Mouse (Mus musculus) monocyte, adult 2 months (primary cell): ENCODE measurements around the gene Cd300ld5.
"Not testable (repeated sequence)": the region's sequence is repeated elsewhere in the genome, so short reads cannot be mapped to it uniquely, and the experiment has no call there.

ENCODE experiments used
- DNase-seq, 2 experiments: peaks; one replicate each; pipeline ENCODE4 v3.0.0; 2022; ENCODE audit warnings: low spot score in 2 of 2, low read depth in 1 of 2

Cd300ld5 gene

GRCm38 (mm10) chr11:115049282-115049895 is 11.8 kb upstream of the Cd300ld5 start:
- no peak for DNase-seq

DNA sequence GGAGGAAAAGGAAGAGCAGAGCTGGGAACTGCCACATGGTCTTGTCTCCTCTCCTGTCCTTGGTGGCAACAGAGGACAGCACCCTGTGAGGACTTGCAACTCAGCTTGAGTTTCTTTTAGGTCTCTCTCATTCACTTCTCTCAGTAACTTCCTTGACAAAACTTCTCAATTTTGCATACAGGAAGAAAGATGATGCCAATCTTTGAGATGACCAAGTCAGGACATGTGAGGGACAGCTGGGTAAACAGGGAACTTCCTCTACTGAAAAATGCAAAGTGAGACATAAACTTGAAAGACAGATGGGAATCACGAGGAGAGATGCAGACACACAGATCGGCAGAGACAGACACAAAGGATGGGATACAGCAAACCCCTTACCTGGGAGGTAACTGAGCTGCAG is 10.7 kb upstream of the Cd300ld5 start, which contains the start of gene Cd300ld3:
TSS of gene Cd300ld3 (minus strand) at position 151 of the 400 bp plus-strand sequence.
- DNase-seq: no peak

DNA sequence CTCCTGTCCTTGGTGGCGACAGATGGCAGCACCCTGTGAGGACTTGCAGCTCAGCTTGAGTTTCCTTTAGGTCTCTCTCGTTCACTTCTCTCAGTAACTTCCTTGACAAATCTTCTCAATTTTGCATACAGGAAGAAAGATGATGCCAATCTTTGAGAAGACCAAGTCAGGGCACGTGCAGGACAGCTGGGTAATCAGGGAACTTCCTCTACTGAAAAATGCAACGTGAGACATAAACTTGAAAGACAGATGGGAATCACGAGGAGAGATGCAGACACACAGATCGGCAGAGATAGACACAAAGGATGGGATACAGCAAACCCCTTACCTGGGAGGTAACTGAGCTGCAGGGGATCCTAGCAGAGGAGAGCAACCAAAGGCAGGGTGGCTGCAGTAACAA is 10.7 kb downstream of the Cd300ld5 start, which contains the start of gene Cd300ld4:
TSS of gene Cd300ld4 (minus strand) at position 101 of the 400 bp plus-strand sequence.
- not testable (repeated sequence) for DNase-seq

- DNase-seq: not testable (repeated sequence)
Measured at GRCm38 (mm10) chr11:115016093-115016492, 21.5 kb downstream of the Cd300ld5 start, which contains the start of gene Cd300ld2. Gene Cd300ld2 (minus strand): TSS chr11:115016193.

DNA sequence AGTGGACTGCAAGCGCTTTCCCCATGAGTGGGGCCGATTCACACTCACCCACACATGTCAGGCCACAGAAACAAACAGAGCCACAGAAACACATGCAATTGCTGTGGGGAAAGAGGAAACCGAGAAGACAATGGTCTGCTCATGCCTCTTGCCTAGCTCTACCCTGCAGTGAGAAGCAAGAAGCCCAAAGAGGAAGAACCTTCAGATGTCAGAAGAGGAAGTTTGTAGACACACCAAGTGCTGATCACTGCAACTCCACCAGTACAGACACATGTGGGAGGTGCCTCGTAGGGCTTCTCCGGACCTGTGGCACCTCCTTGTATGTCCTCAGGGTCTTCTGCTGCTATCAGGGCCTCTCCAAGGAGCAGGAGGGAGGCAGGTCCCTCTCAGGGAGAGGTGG is 33.5 kb downstream of the Cd300ld5 start:
- peak; percentile 47 to 49 for DNase-seq

- peak in 1 of 2 experiments; percentile 32 for DNase-seq
Measured at GRCm38 (mm10) chr11:115001474-115002040, 36.0 kb downstream of the Cd300ld5 start, which contains the start of gene Cd300c2. Gene Cd300c2 (minus strand): TSS chr11:115001880.

DNA sequence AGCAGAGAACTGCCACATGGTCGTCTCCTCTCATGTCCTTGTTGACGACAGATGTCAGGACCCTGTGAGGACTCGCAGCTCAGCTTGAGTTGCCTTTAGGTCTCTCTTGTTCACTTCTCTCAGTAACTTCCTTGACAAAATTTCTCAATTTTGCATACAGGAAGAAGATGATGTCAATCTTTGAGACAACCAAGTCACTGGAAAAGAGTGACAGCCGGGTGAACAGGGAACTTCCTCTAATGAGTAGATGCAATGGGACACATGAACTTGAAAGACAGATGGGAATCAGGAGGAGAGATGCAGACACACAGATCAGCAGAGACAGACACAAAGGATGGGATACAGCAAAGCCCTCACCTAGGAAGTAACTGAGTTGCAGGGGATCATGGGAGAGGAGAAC is 47.8 kb downstream of the Cd300ld5 start, which contains the start of gene Cd300ld:
TSS of gene Cd300ld (minus strand) at position 130 of the 400 bp plus-strand sequence.
- DNase-seq: no peak

GRCm38 (mm10) chr11:114981866-114982265 is 55.7 kb downstream of the Cd300ld5 start:
- no peak for DNase-seq
